Comparison of ENCODE assay signal across 9 mouse cellular contexts in the genomic region with DNA sequence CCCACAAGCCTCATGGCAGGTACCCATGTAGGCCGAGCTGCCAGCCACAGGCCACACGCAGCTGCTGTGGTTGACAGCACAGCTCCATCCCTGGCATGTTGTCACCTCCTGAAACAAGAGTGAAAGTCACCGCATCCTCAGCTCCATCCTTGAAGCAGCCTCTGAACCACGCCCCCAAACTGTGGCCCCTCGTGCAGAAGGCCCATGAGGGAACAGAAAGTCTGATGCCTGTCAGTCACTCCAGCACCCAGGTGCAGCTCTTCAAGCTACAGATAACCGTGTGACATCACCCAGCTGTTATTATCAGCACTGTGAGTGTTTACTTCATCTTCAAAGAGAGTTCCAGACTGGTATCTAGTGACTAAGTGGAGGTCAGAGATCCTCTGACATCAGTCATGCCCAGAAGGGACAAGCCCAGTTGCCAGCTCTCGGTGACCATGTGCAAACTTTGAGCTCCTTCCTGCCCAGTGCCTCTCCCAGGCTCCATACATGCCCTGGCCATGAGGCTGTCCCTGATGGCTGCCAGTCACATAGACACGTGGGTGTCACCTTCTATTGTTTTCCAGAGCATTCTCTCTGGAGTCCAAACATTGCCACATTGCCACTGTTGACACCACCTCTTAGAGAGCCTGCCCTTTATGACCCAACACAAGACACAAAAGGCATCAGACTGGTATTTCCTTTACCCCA.
DNase-seq lines count a peak whose midpoint lies in the region; ATAC-seq lines count a peak whose summit lies in the region.
"Had no signal": no experiment of that assay in that cellular context is flagged by ENCODE, and none has a peak within 500 bp of the region (broad histone marks: within the 10 kb centered on the region; RNA-seq: fewer than 3 reads in every experiment).

No protein-coding gene starts in this region.

- peak; percentile 93 for DNase-seq in CD4-positive, CD25-positive, alpha-beta regulatory T cell, adult 2 months (ENCODE audit: low read depth, low spot score)
- DNase-seq in natural killer cell, adult 2 months (ENCODE audit: low spot score in 2 of 2) = peak; percentile 92 to 95
- DNase-seq in urinary bladder, postnatal 14 days (ENCODE audit: low spot score) = no peak
- no peak for DNase-seq in frontal cortex, postnatal 36 days (ENCODE audit: low spot score in 2 of 2)
- DNase-seq in urinary bladder, postnatal 10 days (ENCODE audit: low spot score) = no peak

- peak overlapping the region; percentile 49 for H3K27ac ChIP-seq in intestine, embryonic 16.5 days (ENCODE audit: low read length)
- no peak overlapping the region for H3K27ac ChIP-seq in hindbrain, embryonic 13.5 days
- H3K27ac ChIP-seq: limb, embryonic 13.5 days had no signal

- 56% methylated on average over 8 of the region's 8 CpGs for WGBS in intestine, embryonic 16.5 days
- WGBS in hindbrain, embryonic 13.5 days = 82% methylated on average over 8 of the region's 8 CpGs

- no peak overlapping the region for H3K4me2 ChIP-seq in intestine, embryonic 16.5 days (ENCODE audit: low read depth, low read length)
- no peak overlapping the region for H3K4me2 ChIP-seq in hindbrain, embryonic 13.5 days
- H3K4me2 ChIP-seq: limb, embryonic 13.5 days had no signal

- H3K9ac ChIP-seq in intestine, embryonic 16.5 days (ENCODE audit: low read depth, low read length) = no peak overlapping the region
- no peak overlapping the region for H3K9ac ChIP-seq in hindbrain, embryonic 13.5 days
- H3K9ac ChIP-seq: limb, embryonic 13.5 days had no signal

- peaks cover 35% of the 10 kb centered on the region for H3K4me1 ChIP-seq in intestine, embryonic 16.5 days (ENCODE audit: control insufficient read depth, insufficient read depth, low read length)
- 0 out of 2 replicates have a peak, but pooled peaks cover 5% of the 10 kb centered on the region for H3K4me1 ChIP-seq in hindbrain, embryonic 13.5 days (replicated peaks)
- H3K4me1 ChIP-seq: limb, embryonic 13.5 days had no signal

- no peaks in the 10 kb centered on the region for H3K9me3 ChIP-seq in intestine, embryonic 16.5 days (ENCODE audit: control insufficient read depth, low read length)
- no peaks in the 10 kb centered on the region for H3K9me3 ChIP-seq in hindbrain, embryonic 13.5 days
- H3K9me3 ChIP-seq: limb, embryonic 13.5 days had no signal

- no peaks in the 10 kb centered on the region for H3K36me3 ChIP-seq in intestine, embryonic 16.5 days (ENCODE audit: control insufficient read depth, insufficient read depth, low read length)
- no peaks in the 10 kb centered on the region for H3K36me3 ChIP-seq in hindbrain, embryonic 13.5 days
- H3K36me3 ChIP-seq: limb, embryonic 13.5 days had no signal

- H3K4me3 ChIP-seq in intestine, embryonic 16.5 days (ENCODE audit: low read length) = no peak overlapping the region
- H3K4me3 ChIP-seq in hindbrain, embryonic 13.5 days = no peak overlapping the region
- H3K4me3 ChIP-seq: limb, embryonic 13.5 days had no signal

- ATAC-seq in activated CD4-positive, CD25-positive, alpha-beta regulatory T cell, adult 4 months = peak; percentile 68
- peak; percentile 34 for ATAC-seq in intestine, embryonic 16.5 days
- no peak for ATAC-seq in hindbrain, embryonic 13.5 days (ENCODE audit: low FRiP score)

- H3K27me3 ChIP-seq in intestine, embryonic 16.5 days (replicated peaks; ENCODE audit: control insufficient read depth, insufficient read depth, low read length) = no peaks in the 10 kb centered on the region
- no peaks in the 10 kb centered on the region for H3K27me3 ChIP-seq in hindbrain, embryonic 13.5 days
- H3K27me3 ChIP-seq: limb, embryonic 13.5 days had no signal

Comparison
In these comparisons a context has a peak if more than half of its experiments do, and no peak if none do; other contexts are left out.
1. DNase-seq: peak in CD4-positive, CD25-positive, alpha-beta regulatory T cell, adult 2 months (single experiment) and natural killer cell, adult 2 months (2 of 2); none in urinary bladder, postnatal 14 days (single experiment), frontal cortex, postnatal 36 days (0 of 2) and urinary bladder, postnatal 10 days (single experiment).